Mouse (Mus musculus) lung, postnatal 0 days (tissue): ENCODE results near the gene Scp2d1. TPM values are rescaled to one million over a fixed set of nuclear protein-coding genes. Genes with fewer than 3 reads are reported as not detected.
"Not testable (repeated sequence)": the region's sequence is repeated elsewhere in the genome, so short reads cannot be mapped to it uniquely, and the experiment has no call there.

Experiments
- ATAC-seq: fragments of 200-750 bp; cut with Nextera tagmentation; 2 replicates; pipeline ENCODE4 v1.8.0; 2017; ENCODE audit warnings: moderate library complexity
- DNase-seq: peaks from one replicate; pipeline ENCODE4 v3.0.0-alpha.2; 2016; ENCODE audit warnings: low spot score
- H3K27ac ChIP-seq: fragments of 300-500 bp; sonication (generic); 2 replicates; pipeline ENCODE4 v1.5.1; 2014; ENCODE audit warnings: antibody characterized with exemption, mild to moderate bottlenecking, low read length, mixed read lengths
- H3K27me3 ChIP-seq: fragments of 300-500 bp; sonication (generic); replicated peaks from 2 replicates; pipeline ENCODE4 v1.6.1; 2014; ENCODE audit warnings: low read length, mixed read lengths; ENCODE audit not compliant: insufficient read depth
- H3K36me3 ChIP-seq: fragments of 300-500 bp; sonication (generic); 2 replicates; pipeline ENCODE4 v1.6.1; 2014; ENCODE audit warnings: low read length, mixed read lengths; ENCODE audit not compliant: insufficient read depth
- H3K4me1 ChIP-seq: fragments of 300-500 bp; sonication (generic); 2 replicates; pipeline ENCODE4 v1.6.1; 2014; ENCODE audit warnings: antibody characterized with exemption, low read depth, low read length, mixed read lengths; ENCODE audit not compliant: insufficient read depth
- H3K4me2 ChIP-seq: fragments of 300-500 bp; sonication (generic); replicated peaks from 2 replicates; pipeline ENCODE4 v1.6.1; 2014; ENCODE audit warnings: low read depth, mild to moderate bottlenecking, low read length, moderate library complexity, mixed read lengths
- H3K4me3 ChIP-seq: fragments of 300-500 bp; sonication (generic); 2 replicates; pipeline ENCODE4 v1.5.1; 2014; ENCODE audit warnings: low read depth, low read length
- H3K9ac ChIP-seq: fragments of 300-500 bp; sonication (generic); replicated peaks from 2 replicates; pipeline ENCODE4 v1.6.1; 2014; ENCODE audit warnings: low read depth, mild to moderate bottlenecking
- H3K9me3 ChIP-seq: fragments of 300-500 bp; sonication (generic); 2 replicates; pipeline ENCODE4 v1.6.1; 2016; ENCODE audit warnings: low read length, mixed read lengths
- CTCF ChIP-seq: IDR thresholded peaks from 2 replicates; pipeline ENCODE4 v1.5.1; 2016; ENCODE audit warnings: antibody characterized with exemption, mild to moderate bottlenecking
- EP300 ChIP-seq: IDR thresholded peaks from 2 replicates; pipeline ENCODE4 v1.6.1; 2016; ENCODE audit warnings: antibody characterized with exemption, mild to moderate bottlenecking, control low read depth
- WGBS: fragments of 180-500 bp; shearing (Covaris S2); extraction: QIAGEN DNeasy Blood & Tissue Kit; methylation state at CpG from one replicate; pipeline ENCODE4 v1.1.7; 2014; 5-methylcytosine and 5-hydroxymethylcytosine counted together
- polyA plus RNA-seq: library from polyadenylated mRNA; unstranded; fragments of >200 nt; fragmentation: Nextera tagmentation; extraction: Ambion mirVana; gene quantifications from 2 replicates; pipeline ENCODE4 v1.2.1, GENCODE M21; 2015

Scp2d1 gene
- polyA plus RNA-seq: not detected in 2 replicates

DNA sequence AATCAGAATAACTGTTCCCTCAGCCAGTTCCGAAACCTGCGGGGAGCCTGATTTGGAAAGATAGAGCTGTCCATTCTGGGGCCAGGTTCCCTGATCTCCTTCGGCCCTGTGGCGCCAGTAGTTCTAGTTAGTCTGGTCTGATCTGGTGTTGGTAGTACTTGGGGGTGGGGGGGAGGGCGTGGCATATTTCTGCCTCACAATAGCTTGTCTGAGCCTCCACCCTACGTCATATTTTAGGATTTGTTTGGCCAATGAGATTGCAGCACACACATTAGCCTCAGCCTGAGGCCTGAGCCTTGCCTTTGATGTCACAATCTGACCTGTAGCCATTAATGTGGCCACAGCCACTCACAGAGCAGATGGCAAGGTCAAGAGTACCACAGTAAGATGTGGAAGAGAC is at the start of gene Scp2d1:
Scp2d1 (plus strand) TSS at position 301 of the 400 bp plus-strand sequence.
- H3K4me1 ChIP-seq, H3K27me3 ChIP-seq, DNase-seq, H3K9me3 ChIP-seq, H3K4me2 ChIP-seq, H3K9ac ChIP-seq, H3K27ac ChIP-seq, ATAC-seq, H3K36me3 ChIP-seq, H3K4me3 ChIP-seq: not testable (repeated sequence)
- 89% methylated on average over 6 of the region's 6 CpGs for WGBS

- no peaks in the 10 kb centered on the region for H3K9me3 ChIP-seq
- ATAC-seq: peak; percentile 48
- H3K27me3 ChIP-seq: no peaks in the 10 kb centered on the region
- no peaks in the 10 kb centered on the region for H3K4me1 ChIP-seq
- TF ChIP-seq CTCF (no peak), EP300 (no peak)
- DNase-seq: peak; percentile 47
- no peaks in the 10 kb centered on the region for H3K36me3 ChIP-seq
- H3K4me2 ChIP-seq: no peak overlapping the region
- WGBS: 47% methylated on average over 8 of the region's 8 CpGs
- H3K4me3 ChIP-seq: no peak overlapping the region
- H3K9ac ChIP-seq: no peak overlapping the region
- H3K27ac ChIP-seq: no peak overlapping the region
Measured at GRCm38 (mm10) chr2:144774636-144775160, 48.8 kb upstream of the Scp2d1 start.

- WGBS: 84% methylated on average over 4 of the region's 4 CpGs
- no peak overlapping the region for H3K4me3 ChIP-seq
- H3K36me3 ChIP-seq: no peaks in the 10 kb centered on the region
- no peak for TF ChIP-seq EP300
- TF ChIP-seq CTCF: no peak
- no peak for DNase-seq
- no peak for ATAC-seq
- no peak overlapping the region for H3K27ac ChIP-seq
- no peak overlapping the region for H3K9ac ChIP-seq
- H3K4me1 ChIP-seq: no peaks in the 10 kb centered on the region
- no peaks in the 10 kb centered on the region for H3K9me3 ChIP-seq
- no peak overlapping the region for H3K4me2 ChIP-seq
- no peaks in the 10 kb centered on the region for H3K27me3 ChIP-seq
Measured at GRCm38 (mm10) chr2:144775626-144776025, 47.8 kb upstream of the Scp2d1 start.

GRCm38 (mm10) chr2:144779263-144779662 is 44.2 kb upstream of the Scp2d1 start:
- ATAC-seq (no peak), DNase-seq (no peak)
- TF ChIP-seq EP300: no peak
- TF ChIP-seq CTCF: no peak
- Histone ChIP-seq H3K27ac (no peak overlapping the region), H3K27me3 (no peaks in the 10 kb centered on the region), H3K36me3 (no peaks in the 10 kb centered on the region), H3K4me3 (no peak overlapping the region), H3K4me2 (no peak overlapping the region), H3K9me3 (no peaks in the 10 kb centered on the region), H3K4me1 (no peaks in the 10 kb centered on the region), H3K9ac (no peak overlapping the region)
- 87% methylated on average over 7 of the region's 7 CpGs for WGBS

DNA sequence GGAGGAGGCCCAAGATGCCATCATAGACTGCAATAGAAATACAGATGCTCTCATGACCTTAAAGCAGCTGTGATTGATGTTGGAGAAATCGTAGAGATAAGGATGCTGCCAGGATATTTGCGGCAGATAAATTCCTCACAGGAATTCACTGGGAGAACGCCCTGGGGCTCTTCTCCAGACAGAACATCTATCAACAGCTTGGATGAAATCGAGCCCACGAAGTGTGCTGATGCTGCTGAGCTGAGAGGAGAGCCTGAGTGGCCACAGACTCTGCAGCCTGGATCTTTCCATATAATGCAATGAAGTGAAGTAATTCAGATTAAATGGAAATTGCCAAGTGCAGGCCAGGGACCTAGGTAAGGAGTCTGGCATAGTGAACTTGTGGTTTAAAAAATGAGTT is 42.7 kb upstream of the Scp2d1 start:
- Histone ChIP-seq H3K4me2 (no peak overlapping the region), H3K9ac (no peak overlapping the region), H3K36me3 (no peaks in the 10 kb centered on the region), H3K4me1 (no peaks in the 10 kb centered on the region), H3K27me3 (no peaks in the 10 kb centered on the region), H3K4me3 (no peak overlapping the region), H3K27ac (no peak overlapping the region), H3K9me3 (no peaks in the 10 kb centered on the region)
- peak; percentile 62 for ATAC-seq
- TF ChIP-seq CTCF: no peak
- TF ChIP-seq EP300: no peak
- DNase-seq: peak; percentile 39
- WGBS: 24% methylated on average over 5 of the region's 5 CpGs

DNA sequence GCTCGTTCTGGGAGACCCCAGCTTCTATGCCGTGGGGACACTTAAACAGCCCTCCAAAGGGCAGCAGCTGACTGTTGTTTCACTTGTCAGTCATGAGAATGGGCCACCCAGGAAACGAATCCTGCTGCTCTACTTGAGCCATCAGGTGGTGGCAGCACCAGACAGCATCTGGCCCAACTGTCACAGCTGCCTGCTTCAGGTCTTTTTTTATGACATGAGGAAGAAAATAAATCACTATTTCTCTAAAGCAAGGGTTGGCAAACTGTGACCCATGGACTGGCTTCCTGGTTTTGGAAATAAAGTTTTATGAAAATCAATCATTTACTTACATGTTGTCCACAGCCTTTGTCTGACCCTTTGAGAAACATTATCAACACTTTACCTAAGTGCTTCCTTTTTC is 41.6 kb upstream of the Scp2d1 start:
- H3K4me2 ChIP-seq: no peak overlapping the region
- no peaks in the 10 kb centered on the region for H3K4me1 ChIP-seq
- no peak overlapping the region for H3K27ac ChIP-seq
- no peaks in the 10 kb centered on the region for H3K27me3 ChIP-seq
- H3K9ac ChIP-seq: no peak overlapping the region
- no peak for ATAC-seq
- H3K9me3 ChIP-seq: no peaks in the 10 kb centered on the region
- DNase-seq: no peak
- WGBS: 34% methylated on average over 3 of the region's 3 CpGs
- TF ChIP-seq EP300: no peak
- TF ChIP-seq CTCF: no peak
- H3K4me3 ChIP-seq: no peak overlapping the region
- no peaks in the 10 kb centered on the region for H3K36me3 ChIP-seq

GRCm38 (mm10) chr2:144782481-144782880 is 41.0 kb upstream of the Scp2d1 start:
- Histone ChIP-seq H3K9me3 (no peaks in the 10 kb centered on the region), H3K4me3 (no peak overlapping the region), H3K27me3 (no peaks in the 10 kb centered on the region), H3K36me3 (no peaks in the 10 kb centered on the region), H3K9ac (no peak overlapping the region), H3K27ac (no peak overlapping the region), H3K4me1 (no peaks in the 10 kb centered on the region), H3K4me2 (no peak overlapping the region)
- 48% methylated on average over 4 of the region's 4 CpGs for WGBS
- ATAC-seq: no peak
- DNase-seq: no peak
- TF ChIP-seq CTCF: no peak
- no peak for TF ChIP-seq EP300
